Mouse (Mus musculus) hindbrain, embryonic 16.5 days (tissue): ENCODE measurements around the gene Ccdc157. TPM values are rescaled to one million over a fixed set of nuclear protein-coding genes. Genes with fewer than 3 reads are reported as not detected.

Experiments used
- ATAC-seq: fragments of 200-750 bp; cut with Nextera tagmentation; 2 replicates; pipeline ENCODE4 v1.8.0; 2017; ENCODE audit warnings: moderate TSS enrichment, moderate library complexity
- H3K27ac ChIP-seq: fragments of 300-500 bp; sonication (generic); 2 replicates; pipeline ENCODE4 v1.5.1; 2014; ENCODE audit warnings: low read depth, mild to moderate bottlenecking, control low read depth, low read length, moderate library complexity
- H3K27me3 ChIP-seq: fragments of 300-500 bp; sonication (generic); replicated peaks from 2 replicates; pipeline ENCODE4 v1.6.1; 2014; ENCODE audit warnings: low read length; ENCODE audit not compliant: control insufficient read depth, insufficient read depth
- H3K36me3 ChIP-seq: fragments of 300-500 bp; sonication (generic); 2 replicates; pipeline ENCODE4 v1.6.1; 2014; ENCODE audit warnings: mild to moderate bottlenecking, low read length, moderate library complexity, mixed read lengths; ENCODE audit not compliant: control insufficient read depth, insufficient read depth
- H3K4me1 ChIP-seq: fragments of 300-500 bp; sonication (generic); 2 replicates; pipeline ENCODE4 v1.6.1; 2014; ENCODE audit warnings: low read depth, low read length; ENCODE audit not compliant: control insufficient read depth, insufficient read depth
- H3K4me2 ChIP-seq: fragments of 300-500 bp; sonication (generic); 2 replicates; pipeline ENCODE4 v1.6.1; 2014; ENCODE audit warnings: mild to moderate bottlenecking, low read length, control low read depth, moderate library complexity
- H3K4me3 ChIP-seq: fragments of 300-500 bp; sonication (generic); 2 replicates; pipeline ENCODE4 v1.5.1; 2014; ENCODE audit warnings: mild to moderate bottlenecking, low read length, control low read depth, moderate library complexity
- H3K9ac ChIP-seq: fragments of 300-500 bp; sonication (generic); 2 replicates; pipeline ENCODE4 v1.6.1; 2014; ENCODE audit warnings: low read depth, mild to moderate bottlenecking, control low read depth, low read length, moderate library complexity
- H3K9me3 ChIP-seq: fragments of 300-500 bp; sonication (generic); 2 replicates; pipeline ENCODE4 v1.6.1; 2014; ENCODE audit warnings: mild to moderate bottlenecking, low read length, moderate library complexity; ENCODE audit not compliant: control insufficient read depth
- WGBS: fragments of 180-500 bp; shearing (Covaris S2); extraction: QIAGEN DNeasy Blood & Tissue Kit; methylation state at CpG from one replicate; pipeline ENCODE4 v1.1.7; 2014; 5-methylcytosine and 5-hydroxymethylcytosine counted together
- polyA plus RNA-seq: library from polyadenylated mRNA; unstranded; fragments of >200 nt; fragmentation: Nextera tagmentation; extraction: Ambion mirVana; gene quantifications from 2 replicates; pipeline ENCODE4 v1.2.1, GENCODE M21; 2015

Gene Ccdc157
- polyA plus RNA-seq, 1 experiment from 2014 or later: 9.1 TPM

DNA sequence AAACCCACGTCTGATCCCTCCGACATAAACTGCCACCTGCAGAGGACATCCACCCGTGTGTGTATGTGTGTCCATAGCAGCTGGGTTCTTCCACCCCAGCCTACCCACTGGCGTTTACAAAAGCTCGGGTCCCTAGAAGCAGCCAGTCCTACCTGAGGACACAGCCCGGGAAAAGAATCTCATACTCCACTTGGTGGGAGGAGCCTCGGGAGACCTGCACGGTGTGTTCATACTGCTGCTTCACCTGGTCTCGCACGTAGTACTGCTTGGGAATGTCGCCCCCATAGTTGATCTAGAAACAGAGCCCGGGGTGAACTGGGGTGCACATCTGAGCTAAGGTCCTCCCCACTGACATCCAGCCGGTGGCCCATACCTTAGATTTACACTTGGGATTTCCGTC, 56.6 kb downstream of the Ccdc157 start:
- Histone ChIP-seq H3K4me2 (no peak overlapping the region), H3K9me3 (no peaks in the 10 kb centered on the region), H3K27ac (no peak overlapping the region), H3K4me1 (no peaks in the 10 kb centered on the region), H3K27me3 (no peaks in the 10 kb centered on the region), H3K36me3 (0 out of 2 replicates have a peak, but pooled peaks cover 2% of the 10 kb centered on the region), H3K9ac (no peak overlapping the region; the same call in 1 of the 2 replicates), H3K4me3 (no peak overlapping the region)
- no peak for ATAC-seq
- 82% methylated on average over 14 of the region's 14 CpGs for WGBS

DNA sequence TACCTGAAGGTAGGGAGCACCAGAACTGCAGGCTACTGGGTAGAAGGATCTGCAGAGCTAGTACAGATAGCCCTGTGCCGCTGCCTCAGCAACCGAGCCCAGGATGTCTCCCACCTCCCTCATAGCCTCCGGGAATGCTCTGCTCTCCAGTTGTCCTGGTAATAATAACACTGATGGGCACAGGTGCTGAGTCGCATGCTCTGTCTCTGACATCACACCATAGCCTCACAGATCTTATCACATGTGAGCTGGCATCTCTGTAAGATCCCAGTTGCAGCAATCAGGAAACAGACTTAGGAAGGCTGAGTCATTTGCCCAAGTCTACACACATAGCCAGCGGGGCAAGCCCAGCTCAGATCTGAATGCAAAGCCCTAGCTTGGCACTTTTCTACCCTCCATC, 58.2 kb downstream of the Ccdc157 start:
- H3K27ac ChIP-seq: no peak overlapping the region
- H3K36me3 ChIP-seq: 0 out of 2 replicates have a peak, but pooled peaks cover 2% of the 10 kb centered on the region
- H3K27me3 ChIP-seq: no peaks in the 10 kb centered on the region
- H3K9me3 ChIP-seq: no peaks in the 10 kb centered on the region
- ATAC-seq: no peak
- H3K4me1 ChIP-seq: peaks cover 5% of the 10 kb centered on the region
- H3K9ac ChIP-seq: no peak overlapping the region
- no peak overlapping the region for H3K4me3 ChIP-seq
- H3K4me2 ChIP-seq: no peak overlapping the region
- WGBS: 86% methylated on average over 5 of the region's 5 CpGs

DNA sequence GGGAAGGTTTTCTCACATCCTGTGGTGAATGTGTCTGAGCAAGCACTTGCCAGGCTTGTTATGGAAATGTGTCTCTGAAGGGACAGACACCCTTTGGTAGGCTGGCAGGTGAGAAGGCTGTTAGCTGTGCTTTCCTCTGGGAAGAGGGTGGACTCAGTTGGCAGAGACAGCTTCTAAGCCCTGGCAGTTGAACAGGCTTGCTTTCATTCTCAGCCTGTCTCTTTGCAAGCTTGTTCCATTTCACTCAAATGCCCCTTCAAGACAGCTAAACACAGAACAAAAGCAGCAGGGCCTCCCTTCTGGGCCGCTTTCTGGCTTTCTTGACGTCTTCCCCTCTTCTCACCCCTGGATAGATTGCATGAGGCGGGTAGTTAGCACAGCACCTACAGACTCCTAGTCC, 60.6 kb downstream of the Ccdc157 start:
- H3K9me3 ChIP-seq: no peaks in the 10 kb centered on the region
- H3K4me3 ChIP-seq: no peak overlapping the region
- no peak overlapping the region for H3K4me2 ChIP-seq
- H3K9ac ChIP-seq: no peak overlapping the region
- peak overlapping the region; percentile 36; the same call in 1 of the 2 replicates for H3K27ac ChIP-seq
- WGBS: 63% methylated on average over 3 of the region's 3 CpGs
- H3K4me1 ChIP-seq: peaks cover 17% of the 10 kb centered on the region
- no peak for ATAC-seq
- no peaks in the 10 kb centered on the region for H3K27me3 ChIP-seq
- 0 out of 2 replicates have a peak, but pooled peaks cover 2% of the 10 kb centered on the region for H3K36me3 ChIP-seq

DNA sequence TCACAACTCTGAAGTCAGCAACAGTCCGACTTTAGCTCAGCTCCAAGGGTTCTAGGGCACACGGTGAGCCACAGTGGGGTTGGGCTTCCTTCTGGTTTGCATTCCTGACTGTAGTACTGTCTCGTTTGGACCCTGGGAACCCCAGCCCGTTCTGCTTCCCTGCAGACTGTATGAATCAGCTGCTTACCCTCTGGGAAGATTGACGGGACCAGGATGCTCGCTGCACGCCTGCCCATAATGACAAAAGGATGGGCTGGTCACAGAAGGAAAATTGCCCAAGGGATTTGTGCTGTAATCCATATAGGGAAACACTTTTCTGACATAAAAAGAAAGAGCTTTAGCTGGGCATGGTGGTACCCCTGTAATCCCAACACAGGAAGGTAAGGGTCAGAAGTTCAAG, 61.3 kb downstream of the Ccdc157 start:
- Histone ChIP-seq H3K4me1 (peaks cover 21% of the 10 kb centered on the region), H3K27ac (no peak overlapping the region), H3K36me3 (0 out of 2 replicates have a peak, but pooled peaks cover 2% of the 10 kb centered on the region), H3K27me3 (no peaks in the 10 kb centered on the region), H3K9me3 (no peaks in the 10 kb centered on the region), H3K4me3 (no peak overlapping the region), H3K4me2 (no peak overlapping the region), H3K9ac (no peak overlapping the region)
- ATAC-seq: no peak
- 60% methylated on average over 7 of the region's 7 CpGs for WGBS

DNA sequence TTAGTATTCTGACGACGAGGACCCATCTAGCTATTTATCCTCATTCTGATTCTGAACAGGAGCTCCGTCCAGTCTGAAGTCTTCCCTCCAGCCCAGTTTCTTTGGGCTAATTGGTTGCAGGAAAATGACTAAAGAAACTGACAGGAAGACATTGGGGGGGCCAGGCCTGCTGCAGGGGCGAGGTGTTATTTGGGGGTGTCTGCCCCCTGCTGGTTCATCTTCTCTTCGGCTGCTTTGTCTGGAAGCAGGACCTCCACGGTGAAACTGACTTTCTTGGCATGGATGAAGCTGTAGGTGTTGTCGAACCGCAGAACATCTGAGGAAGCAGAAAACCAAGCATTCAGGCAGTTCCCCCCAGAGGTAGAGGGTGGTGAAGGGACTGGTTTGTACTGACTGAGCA, 62.0 kb downstream of the Ccdc157 start:
- Histone ChIP-seq H3K36me3 (no peaks in the 10 kb centered on the region), H3K4me3 (no peak overlapping the region), H3K27me3 (no peaks in the 10 kb centered on the region), H3K9ac (no peak overlapping the region), H3K4me1 (peaks cover 21% of the 10 kb centered on the region), H3K4me2 (no peak overlapping the region), H3K27ac (no peak overlapping the region), H3K9me3 (no peaks in the 10 kb centered on the region)
- WGBS: 67% methylated on average over 8 of the region's 8 CpGs
- ATAC-seq: no peak

DNA sequence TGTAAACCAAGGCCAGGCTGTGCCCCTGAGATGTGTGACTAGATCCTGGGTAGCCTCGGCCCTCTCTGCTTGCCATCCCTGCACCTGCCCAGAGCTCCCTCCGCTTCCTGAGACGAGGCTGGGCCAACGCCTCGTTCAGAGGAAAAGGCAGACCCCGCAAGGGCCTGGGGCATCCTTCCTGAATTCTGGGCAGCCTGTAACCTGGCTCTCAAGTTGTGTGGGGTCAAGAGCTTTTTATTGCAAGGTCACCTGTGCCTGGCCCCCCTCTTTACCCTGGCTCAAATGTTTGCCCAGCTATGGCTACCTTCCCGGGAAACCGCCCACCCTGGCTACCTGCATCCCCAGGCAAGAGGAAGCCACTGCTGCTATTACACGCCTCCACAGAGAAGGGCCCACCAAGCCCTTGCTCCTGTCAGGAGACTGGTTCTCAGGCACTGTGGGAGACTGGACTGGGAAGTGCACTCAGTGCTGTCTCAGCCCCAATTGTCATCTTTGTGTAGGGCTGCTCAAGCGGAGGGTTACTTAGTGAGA, 62.9 kb downstream of the Ccdc157 start:
- peak overlapping the region; percentile 45 for H3K4me3 ChIP-seq
- H3K27me3 ChIP-seq: no peaks in the 10 kb centered on the region
- 27% methylated on average over 9 of the region's 10 CpGs for WGBS
- peak overlapping the region; percentile 83 for H3K4me2 ChIP-seq
- ATAC-seq: peak; percentile 44
- peak overlapping the region; percentile 75 for H3K9ac ChIP-seq
- peaks cover 21% of the 10 kb centered on the region for H3K4me1 ChIP-seq
- H3K36me3 ChIP-seq: no peaks in the 10 kb centered on the region
- peak overlapping the region; percentile 85 for H3K27ac ChIP-seq
- H3K9me3 ChIP-seq: no peaks in the 10 kb centered on the region

DNA sequence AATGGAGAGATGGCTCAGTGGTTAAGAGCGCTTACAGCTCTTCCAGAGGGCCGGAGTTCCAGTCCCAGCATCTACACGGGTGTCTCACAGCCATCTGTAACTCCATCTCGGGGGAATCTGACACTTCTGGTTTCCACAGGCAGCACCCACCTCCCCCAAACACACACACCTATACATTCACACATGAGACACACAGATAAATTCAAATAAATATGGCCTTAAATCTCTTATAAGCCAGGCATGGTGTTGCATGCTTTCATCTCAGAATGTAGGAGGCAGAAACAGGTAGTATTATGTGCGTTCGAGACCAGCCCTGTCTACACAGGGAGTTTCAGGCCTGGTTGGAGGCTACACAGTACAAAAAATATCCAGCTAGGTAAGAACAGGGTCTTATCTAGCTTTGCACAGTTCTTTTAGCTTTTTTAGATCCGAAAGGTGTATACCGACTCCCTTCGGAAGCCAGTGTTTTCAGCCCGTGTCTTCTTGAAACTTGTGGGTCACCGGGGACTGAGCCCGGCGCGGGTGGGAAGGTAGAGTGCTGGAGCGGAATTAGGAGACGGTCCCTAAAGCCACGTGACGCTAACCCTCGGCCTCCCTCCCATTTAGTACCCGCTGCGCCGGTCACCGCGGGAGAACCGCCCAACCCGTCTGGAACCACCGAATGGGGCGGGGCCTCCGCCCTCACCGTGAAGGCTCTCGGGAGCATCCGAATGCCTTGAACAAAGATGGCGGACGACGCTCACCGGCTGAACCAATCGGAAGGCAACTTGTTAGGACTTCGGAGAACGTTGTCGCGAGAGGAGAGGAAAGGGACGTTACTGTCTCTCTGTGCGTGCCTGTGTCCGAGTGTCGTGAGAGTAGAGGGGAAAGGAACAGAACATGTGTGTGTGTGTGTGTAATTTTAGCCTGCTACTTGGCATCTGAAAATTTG, 63.8 kb downstream of the Ccdc157 start:
- peak overlapping the region; percentile 85 for H3K27ac ChIP-seq
- peak; percentile 95 for ATAC-seq
- H3K4me2 ChIP-seq: peak overlapping the region; percentile 83
- peak overlapping the region; percentile 75 for H3K9ac ChIP-seq
- H3K36me3 ChIP-seq: peaks cover 4% of the 10 kb centered on the region
- no peaks in the 10 kb centered on the region for H3K9me3 ChIP-seq
- peak overlapping the region; percentile 45 for H3K4me3 ChIP-seq
- 3% methylated on average over 45 of the region's 45 CpGs for WGBS
- peaks cover 21% of the 10 kb centered on the region for H3K4me1 ChIP-seq
- no peaks in the 10 kb centered on the region for H3K27me3 ChIP-seq

DNA sequence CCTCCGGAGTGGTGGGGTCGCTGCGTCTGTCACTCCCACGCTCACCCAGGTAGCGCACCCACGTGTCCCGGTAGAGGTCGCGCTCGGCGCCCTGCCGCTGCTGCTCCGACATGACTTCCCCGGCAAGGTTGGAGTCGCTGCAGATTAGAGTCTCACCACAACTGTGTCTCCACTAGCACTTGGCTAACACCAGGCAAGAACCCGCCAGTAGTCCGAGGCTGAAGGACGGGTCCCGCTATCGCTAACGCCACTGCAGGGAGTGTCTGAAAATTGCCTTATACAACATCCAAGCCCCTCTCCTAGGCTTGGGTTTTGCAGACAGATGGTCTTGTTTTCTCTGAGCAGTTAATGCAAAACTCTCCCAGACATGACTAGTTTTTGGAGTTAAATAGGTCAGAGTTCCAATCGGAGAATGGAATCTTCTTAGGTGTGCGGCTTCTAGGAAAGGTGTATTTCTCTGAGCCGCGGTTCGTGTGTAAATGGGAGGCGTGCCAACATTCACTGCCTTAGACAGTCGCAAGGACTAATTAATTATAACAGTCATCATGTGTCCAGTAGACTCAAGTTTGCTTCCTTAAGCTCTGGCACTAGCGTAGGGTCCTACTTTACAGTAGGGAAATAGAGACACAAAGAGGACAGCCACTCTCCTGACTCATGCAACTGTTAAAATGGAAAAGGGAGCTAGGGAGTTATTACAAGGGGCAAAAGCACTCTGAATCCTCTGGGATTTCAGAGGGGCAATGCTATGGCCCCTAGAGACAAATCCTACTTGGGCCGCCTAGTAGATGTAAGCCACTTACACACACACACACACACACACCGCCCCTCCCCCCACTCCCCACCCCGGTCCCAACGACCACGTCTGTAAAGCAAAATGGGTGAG, 64.7 kb downstream of the Ccdc157 start, which contains the start of gene Mtfp1:
TSS of gene Mtfp1 (minus strand) at position 275 of the 883 bp plus-strand sequence.
- Histone ChIP-seq H3K27ac (peak within 1 kb of the TSS; percentile 83), H3K9ac (peak within 1 kb of the TSS; percentile 67), H3K27me3 (no peaks in the 10 kb centered on the region), H3K4me2 (peak within 1 kb of the TSS; percentile 75), H3K9me3 (peaks cover 3% of the 10 kb centered on the region; the same call in 1 of the 2 replicates), H3K4me3 (peak within 1 kb of the TSS; percentile 62), H3K4me1 (peaks cover 21% of the 10 kb centered on the region), H3K36me3 (peaks cover 11% of the 10 kb centered on the region)
- WGBS: 8% methylated on average over 29 of the region's 34 CpGs
- 0 out of 2 replicates have a peak, but pooled peaks have one; percentile 29 for ATAC-seq
